Mouse (Mus musculus): ENCODE results near the gene Shisa9. TPM values are rescaled to one million over a fixed set of nuclear protein-coding genes. Genes with fewer than 3 reads are reported as not detected.

Gene Shisa9
- total RNA-seq, 2 experiments from 2014 or later, result 64.3 to 68.5 TPM

DNA sequence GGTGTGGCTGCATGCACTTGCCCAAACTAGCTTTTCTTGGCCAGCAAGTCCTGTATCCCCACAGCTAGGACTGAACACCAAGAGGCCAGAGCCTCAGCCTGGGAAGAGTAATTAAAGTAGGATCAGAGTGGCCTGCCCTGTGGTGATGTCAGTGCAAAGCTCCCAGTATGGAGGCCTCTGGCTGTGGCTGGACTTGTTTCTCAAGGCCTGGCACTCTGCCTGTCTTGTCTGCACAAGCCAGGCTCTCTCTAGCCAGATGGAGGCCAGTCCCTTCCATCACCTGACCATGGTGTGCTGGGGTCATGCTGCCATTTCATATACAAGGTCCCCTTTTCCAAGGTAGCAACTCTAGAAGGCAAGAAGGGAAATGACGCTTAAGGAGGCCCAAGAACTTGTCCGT, 51.0 kb downstream of the Shisa9 start:
- DNase-seq (ENCODE audit: low spot score in 2 of 2), result no peak

DNA sequence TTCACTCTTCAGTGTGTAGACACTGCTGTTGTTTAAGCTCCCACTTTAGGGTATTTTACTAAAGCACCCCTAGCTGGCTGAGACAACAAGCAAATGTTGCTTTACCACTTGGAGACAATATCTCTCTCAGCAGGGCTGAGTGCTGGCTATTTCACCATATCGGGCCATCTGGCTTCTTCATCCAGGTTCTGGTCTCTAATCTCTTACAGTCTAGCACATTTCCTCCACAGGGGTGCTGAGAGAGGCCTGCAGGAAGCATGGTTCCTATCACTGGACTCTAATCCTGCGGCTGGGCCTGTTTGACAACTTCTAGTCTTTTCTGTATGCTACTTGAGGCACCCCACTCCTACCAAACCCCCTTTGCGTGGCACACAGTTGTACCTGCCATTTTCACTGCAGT, 51.7 kb downstream of the Shisa9 start:
- intact Hi-C loops (cut with DNase I), result no loop called here
- no peak for DNase-seq (ENCODE audit: low spot score in 2 of 2)

More for the DNA sequence above, 51.0 kb downstream of the Shisa9 start:
- intact Hi-C loops (cut with DNase I), result no loop called here

- DNase-seq (ENCODE audit: low spot score in 2 of 2), result peak; percentile 43 to 56
- intact Hi-C loops (cut with DNase I), result no loop called here
These were observed 57.0 kb downstream of the Shisa9 start for GRCm38 (mm10) chr16:12040935-12041334.

DNA sequence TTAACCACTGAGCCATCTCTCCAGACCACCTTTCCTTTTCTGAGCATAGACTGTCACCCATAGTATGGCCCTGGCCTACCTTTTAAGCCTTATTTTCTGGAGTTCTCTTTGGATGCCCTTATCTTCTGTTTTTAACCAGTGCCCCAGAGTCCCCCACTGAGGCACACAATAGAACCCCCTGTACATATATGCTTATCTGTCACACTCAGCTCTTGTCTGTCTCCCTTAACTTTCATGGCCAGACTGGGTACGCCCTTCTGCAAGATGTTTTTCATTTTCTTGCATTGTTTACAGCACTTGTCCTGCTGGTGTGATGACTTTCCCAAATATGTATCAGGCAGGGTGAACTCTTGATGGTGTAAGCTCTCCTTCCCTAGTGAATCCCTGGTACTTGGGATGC, 68.1 kb downstream of the Shisa9 start:
- no peak for DNase-seq (ENCODE audit: low spot score in 2 of 2)
- intact Hi-C loops (cut with DNase I), result no loop called here

DNA sequence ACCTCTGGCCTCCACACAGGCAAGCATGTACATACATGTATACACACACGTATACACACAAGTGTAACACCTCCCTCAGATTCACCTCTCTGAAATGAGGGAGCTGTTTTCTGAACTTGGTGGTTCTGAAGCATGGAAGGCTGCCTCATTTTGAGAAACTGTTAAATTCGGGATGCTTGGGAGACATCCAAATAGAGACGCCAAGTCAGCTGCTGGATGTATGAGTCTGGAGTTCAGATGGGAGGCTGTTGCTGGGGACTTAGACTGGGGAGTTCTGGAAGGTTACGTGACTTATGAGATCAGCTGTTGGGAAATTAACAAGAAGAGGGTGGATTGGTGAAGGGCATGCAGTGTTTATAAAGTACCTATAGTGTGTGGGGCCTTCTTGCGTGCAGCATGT, 88.7 kb downstream of the Shisa9 start:
- intact Hi-C loops (cut with DNase I), result no loop called here
- peak; percentile 33 to 59 for DNase-seq (ENCODE audit: low spot score in 2 of 2)

GRCm38 (mm10) chr16:12076270-12076669, 92.4 kb downstream of the Shisa9 start:
- DNase-seq (ENCODE audit: low spot score in 2 of 2), result peak; percentile 30 to 41
- intact Hi-C loops (cut with DNase I), result no loop called here

DNA sequence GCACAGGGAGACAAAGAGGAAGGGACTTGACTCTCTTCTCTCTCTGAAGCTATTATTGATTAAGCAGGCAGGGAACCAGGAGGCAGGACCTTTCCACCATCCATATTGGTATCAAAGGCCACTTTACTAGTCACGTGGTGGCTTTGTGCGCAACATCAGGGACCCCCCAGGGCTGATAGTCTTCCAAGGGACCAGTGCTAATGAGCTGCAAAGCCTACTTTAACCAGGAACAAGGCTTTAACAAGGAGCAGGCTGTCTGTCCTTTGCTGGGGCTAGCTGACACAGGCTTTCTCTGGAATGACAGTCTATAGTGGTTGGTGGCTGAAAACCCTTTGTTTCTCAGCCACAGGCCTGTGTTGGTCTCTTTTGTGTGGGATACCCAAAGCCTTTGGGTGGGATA, 92.8 kb downstream of the Shisa9 start:
- no peak for DNase-seq (ENCODE audit: low spot score in 2 of 2)
- intact Hi-C loops (cut with DNase I), result no loop called here

- intact Hi-C loops (cut with DNase I), result no loop called here
- no peak for DNase-seq (ENCODE audit: low spot score in 2 of 2)
These were observed 99.2 kb downstream of the Shisa9 start for GRCm38 (mm10) chr16:12083082-12083481.

GRCm38 (mm10) chr16:12090604-12091235, 106.8 kb downstream of the Shisa9 start:
- intact Hi-C loops (cut with DNase I), result no loop called here
- DNase-seq (ENCODE audit: low spot score in 2 of 2), result peak in 1 of 2 experiments; percentile 72

DNA sequence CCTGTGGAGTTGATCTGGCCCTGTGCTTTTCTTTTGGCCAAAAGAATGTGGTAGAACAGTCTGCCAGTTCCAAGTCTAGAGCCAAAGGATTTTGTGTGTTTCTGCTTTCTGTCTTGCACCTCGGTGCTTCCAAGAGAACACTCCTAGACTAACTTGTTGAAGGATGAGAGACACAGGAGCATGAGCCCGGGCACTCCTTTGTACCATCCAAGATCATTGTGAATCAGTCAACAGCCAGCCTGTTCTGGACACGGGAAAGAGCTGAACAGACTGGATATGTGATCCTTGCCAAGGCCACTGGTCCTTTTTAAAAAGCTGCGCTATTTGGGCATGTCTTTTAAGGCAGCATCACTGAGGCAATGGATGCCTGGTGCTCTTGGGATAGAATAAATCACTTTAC, 109.3 kb downstream of the Shisa9 start:
- intact Hi-C loops (cut with DNase I), result no loop called here
- no peak for DNase-seq (ENCODE audit: low spot score in 2 of 2)

GRCm38 (mm10) chr16:12094784-12095315, 110.9 kb downstream of the Shisa9 start:
- intact Hi-C loops (cut with DNase I), result no loop called here
- peak; percentile 44 to 66 for DNase-seq (ENCODE audit: low spot score in 2 of 2)

DNA sequence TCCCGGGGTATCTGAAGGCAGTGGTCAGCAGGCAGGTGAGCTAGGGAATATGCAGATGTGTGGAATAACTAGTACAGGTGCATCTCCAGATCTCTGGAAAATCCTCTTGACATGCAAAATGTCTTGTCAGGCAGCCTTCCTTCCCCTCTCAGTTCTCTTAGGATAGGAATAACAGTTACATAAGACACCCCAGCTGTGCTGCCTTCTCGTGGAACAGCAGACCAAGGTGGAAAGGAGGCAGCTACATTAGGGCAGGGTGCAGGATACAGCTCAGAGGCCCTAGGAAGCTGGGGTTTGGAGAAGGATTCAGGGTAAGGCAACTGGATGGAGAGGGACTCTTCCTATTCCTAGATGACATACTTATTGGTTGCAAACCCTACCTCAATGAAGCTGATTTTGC, 111.5 kb downstream of the Shisa9 start:
- intact Hi-C loops (cut with DNase I), result no loop called here
- DNase-seq (ENCODE audit: low spot score in 2 of 2), result no peak

DNA sequence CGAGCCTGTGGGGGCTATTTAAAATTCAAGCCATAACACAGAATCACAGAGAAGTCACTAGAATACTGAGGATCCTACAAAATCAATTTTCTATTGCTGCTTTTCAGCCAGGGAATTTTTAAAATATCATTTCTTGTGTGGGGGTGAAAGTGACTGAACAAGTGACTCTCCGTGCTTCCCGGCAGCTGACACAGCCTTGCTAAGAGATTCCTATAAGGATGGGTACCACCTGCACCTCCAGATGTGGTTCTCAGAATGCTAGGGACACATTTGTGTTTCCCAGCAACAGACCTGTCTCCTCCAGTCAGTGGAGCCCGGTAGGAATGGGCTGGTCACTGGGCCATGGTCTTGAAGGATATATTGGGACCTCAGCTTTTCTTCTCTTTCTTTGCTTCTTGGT, 124.5 kb downstream of the Shisa9 start:
- DNase-seq (ENCODE audit: low spot score in 2 of 2), result no peak
- intact Hi-C loops (cut with DNase I), result no loop called here

GRCm38 (mm10) chr16:12110851-12111437, 127.0 kb downstream of the Shisa9 start:
- intact Hi-C loops (cut with DNase I), result no loop called here
- DNase-seq (ENCODE audit: low spot score in 2 of 2), result peak in 1 of 2 experiments; percentile 51

- DNase-seq (ENCODE audit: low spot score in 2 of 2), result no peak
- intact Hi-C loops (cut with DNase I), result loop anchor here (2.0 kb wide), 1 partner anchor 130 kb away; the partner anchor contains the start of gene Shisa9
These were observed 130.5 kb downstream of the Shisa9 start for GRCm38 (mm10) chr16:12114396-12114795.

GRCm38 (mm10) chr16:12115040-12115856, 131.3 kb downstream of the Shisa9 start:
- intact Hi-C loops (cut with DNase I), result loop anchor here (2.0 to 5.0 kb wide), 2 partner anchors 82 to 130 kb away; partner anchors contain the start of gene Shisa9
- DNase-seq (ENCODE audit: low spot score in 2 of 2), result peak; percentile 72 to 76

DNA sequence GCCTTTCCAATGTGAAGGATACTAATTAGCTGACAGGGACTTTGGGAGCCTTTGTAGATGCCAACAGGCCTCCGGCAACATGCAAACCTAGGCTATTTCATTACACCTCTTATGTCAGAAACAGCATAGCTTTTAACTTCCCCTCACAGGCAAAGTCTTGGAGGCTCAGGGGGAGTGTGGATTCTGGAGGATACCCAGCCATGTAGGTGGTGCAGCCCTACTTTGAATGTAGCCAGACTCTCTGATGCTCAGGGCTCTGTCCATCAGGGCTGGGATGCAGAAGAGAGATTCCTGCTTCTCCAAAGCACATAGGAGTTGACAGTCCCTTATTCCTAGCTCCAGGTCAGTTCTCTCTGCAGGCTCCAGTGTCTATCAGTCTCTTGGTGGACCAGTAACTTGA, 133.0 kb downstream of the Shisa9 start:
- intact Hi-C loops (cut with DNase I), result loop anchor here (5.0 kb wide), 1 partner anchor 80 kb away; no protein-coding TSS in a partner anchor
- DNase-seq (ENCODE audit: low spot score in 2 of 2), result no peak

DNA sequence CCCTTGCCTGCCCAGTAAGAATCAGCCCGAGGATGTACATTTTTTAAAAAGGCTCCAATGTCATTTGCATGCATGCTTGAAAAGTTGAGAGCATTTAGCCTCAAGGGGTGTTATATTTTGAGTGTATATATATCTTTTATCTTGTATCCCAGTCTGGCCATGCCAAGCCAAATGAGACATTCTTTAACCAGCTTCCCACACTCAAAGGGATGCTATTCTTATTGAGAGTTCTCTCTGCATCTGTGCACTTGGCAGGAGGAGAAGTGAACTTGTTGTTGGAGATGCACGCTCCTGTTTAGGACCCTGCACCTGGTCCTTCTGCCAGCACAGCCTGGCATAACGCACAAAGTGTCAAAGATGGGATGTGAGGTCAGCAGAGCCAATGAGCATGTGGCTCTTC, 135.6 kb downstream of the Shisa9 start:
- intact Hi-C loops (cut with DNase I), result loop anchor here (5.0 kb wide), 1 partner anchor 78 kb away; no protein-coding TSS in a partner anchor
- DNase-seq (ENCODE audit: low spot score in 2 of 2), result no peak

GRCm38 (mm10) chr16:12129782-12130181, 145.9 kb downstream of the Shisa9 start:
- DNase-seq (ENCODE audit: low spot score in 2 of 2), result no peak
- intact Hi-C loops (cut with DNase I), result no loop called here

GRCm38 (mm10) chr16:12146666-12147065, 162.8 kb downstream of the Shisa9 start:
- intact Hi-C loops (cut with DNase I), result no loop called here
- peak in 1 of 2 experiments; percentile 32 for DNase-seq (ENCODE audit: low spot score in 2 of 2)
